Mouse (Mus musculus) liver, embryonic 16.5 days (tissue): Measurements from ENCODE around the gene Chmp6. TPM values are rescaled to one million over a fixed set of nuclear protein-coding genes. Genes with fewer than 3 reads are reported as not detected.

Experiments
- ATAC-seq: fragments of 200-750 bp; cut with Nextera tagmentation; 2 replicates; pipeline ENCODE4 v1.8.0; 2017; ENCODE audit warnings: low read depth, mild to moderate bottlenecking, moderate number of reproducible peaks, moderate library complexity
- H3K27ac ChIP-seq: fragments of 300-500 bp; sonication (generic); 2 replicates; pipeline ENCODE4 v1.5.1; 2014; ENCODE audit warnings: mild to moderate bottlenecking, low read length
- H3K27me3 ChIP-seq: fragments of 300-500 bp; sonication (generic); 2 replicates; pipeline ENCODE4 v1.6.1; 2014; ENCODE audit warnings: low read depth, low read length, mixed read lengths; ENCODE audit not compliant: control insufficient read depth, insufficient read depth
- H3K36me3 ChIP-seq: fragments of 300-500 bp; sonication (generic); 2 replicates; pipeline ENCODE4 v1.6.1; 2014; ENCODE audit warnings: mild to moderate bottlenecking; ENCODE audit not compliant: control insufficient read depth, insufficient read depth
- H3K4me1 ChIP-seq: fragments of 300-500 bp; sonication (generic); 2 replicates; pipeline ENCODE4 v1.6.1; 2014; ENCODE audit warnings: low read depth, low read length, mixed read lengths; ENCODE audit not compliant: control insufficient read depth
- H3K4me2 ChIP-seq: fragments of 300-500 bp; sonication (generic); 2 replicates; pipeline ENCODE4 v1.6.1; 2014; ENCODE audit warnings: low read depth, low read length, mixed read lengths
- H3K4me3 ChIP-seq: fragments of 300-500 bp; sonication (generic); 2 replicates; pipeline ENCODE4 v1.5.1; 2014; ENCODE audit warnings: low read depth, mild to moderate bottlenecking, low read length
- H3K9ac ChIP-seq: fragments of 300-500 bp; sonication (generic); 2 replicates; pipeline ENCODE4 v1.6.1; 2014; ENCODE audit warnings: low read depth, low read length
- H3K9me3 ChIP-seq: fragments of 300-500 bp; sonication (generic); replicated peaks from 2 replicates; pipeline ENCODE4 v1.6.1; 2016; ENCODE audit warnings: low read length; ENCODE audit not compliant: control insufficient read depth
- WGBS: fragments of 180-500 bp; shearing (Covaris S2); extraction: QIAGEN DNeasy Blood & Tissue Kit; methylation state at CpG from one replicate; pipeline ENCODE4 v1.1.7; 2014; ENCODE audit not compliant: insufficient replicate concordance; 5-methylcytosine and 5-hydroxymethylcytosine counted together
- polyA plus RNA-seq: library from polyadenylated mRNA; unstranded; fragments of >200 nt; fragmentation: Nextera tagmentation; extraction: Ambion mirVana; gene quantifications from 2 replicates; pipeline ENCODE4 v1.2.1, GENCODE M21; 2015

Gene Chmp6
- polyA plus RNA-seq, 1 experiment from 2014 or later, result 25.4 TPM

DNA sequence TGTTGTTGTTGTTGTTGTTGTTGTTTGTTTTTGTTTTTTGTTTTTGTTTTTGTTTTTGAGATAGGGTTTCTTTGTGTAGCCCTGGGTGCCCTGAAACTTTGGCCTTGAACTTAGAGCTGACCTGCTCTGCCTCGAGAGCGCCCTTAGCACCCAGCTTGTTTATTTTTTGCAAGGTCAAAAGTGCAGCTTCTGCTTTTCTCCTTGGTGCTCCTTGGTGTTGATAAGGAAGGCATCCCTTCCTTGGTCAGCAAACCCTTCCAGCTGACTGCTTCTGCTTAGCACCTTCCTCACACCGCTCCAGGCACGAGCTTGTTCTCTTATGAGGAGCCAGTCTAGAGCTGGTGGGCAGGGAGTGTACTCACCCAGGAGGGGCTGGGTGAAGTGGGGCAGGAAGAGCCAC, 41.0 kb downstream of the Chmp6 start:
- H3K4me1 ChIP-seq, result peaks cover 25% of the 10 kb centered on the region
- H3K9ac ChIP-seq, result no peak overlapping the region
- peak overlapping the region; percentile 0; the same call in 1 of the 2 replicates for H3K27ac ChIP-seq
- H3K4me2 ChIP-seq, result no peak overlapping the region
- H3K27me3 ChIP-seq, result no peaks in the 10 kb centered on the region
- no peak for ATAC-seq
- WGBS, result 9% methylated on average over 4 of the region's 4 CpGs
- no peaks in the 10 kb centered on the region for H3K9me3 ChIP-seq
- H3K36me3 ChIP-seq, result no peaks in the 10 kb centered on the region
- no peak overlapping the region for H3K4me3 ChIP-seq

DNA sequence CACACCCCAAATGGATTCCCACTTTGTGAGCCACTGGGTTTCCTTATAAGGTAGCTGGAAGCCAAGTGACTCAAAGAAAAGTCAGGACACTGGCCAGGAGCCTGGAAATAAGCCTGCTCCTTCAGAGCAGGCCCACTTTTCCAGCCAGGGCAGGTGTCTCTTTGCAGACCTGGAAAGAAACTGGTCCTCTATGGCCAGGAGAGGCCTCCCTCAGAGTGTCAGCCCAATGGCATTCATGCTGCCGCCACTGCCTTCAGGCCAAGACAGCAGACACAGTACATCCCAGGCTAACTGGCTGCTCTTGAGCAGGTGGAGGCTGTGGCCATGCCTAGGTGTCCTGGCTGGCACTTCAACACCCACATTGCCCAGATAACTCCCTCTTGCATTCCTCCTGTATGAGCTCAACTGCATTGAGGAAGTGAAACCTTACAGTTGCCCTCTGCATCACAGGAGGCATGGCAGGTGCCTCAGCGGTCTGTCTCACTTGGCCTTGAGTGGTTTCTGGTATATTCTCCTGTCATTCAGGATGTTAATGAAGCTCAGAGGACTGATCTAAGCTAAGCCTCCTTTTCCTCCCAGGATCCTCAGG, 41.6 kb downstream of the Chmp6 start:
- Histone ChIP-seq H3K4me3 (no peak overlapping the region), H3K4me1 (peaks cover 25% of the 10 kb centered on the region), H3K36me3 (no peaks in the 10 kb centered on the region), H3K4me2 (no peak overlapping the region), H3K27me3 (no peaks in the 10 kb centered on the region), H3K9me3 (no peaks in the 10 kb centered on the region), H3K27ac (peak overlapping the region; percentile 0; the same call in 1 of the 2 replicates), H3K9ac (0 out of 2 replicates have a peak overlapping the region, but pooled peaks have one; percentile 7)
- WGBS, result 52% methylated on average over 2 of the region's 2 CpGs
- no peak for ATAC-seq

DNA sequence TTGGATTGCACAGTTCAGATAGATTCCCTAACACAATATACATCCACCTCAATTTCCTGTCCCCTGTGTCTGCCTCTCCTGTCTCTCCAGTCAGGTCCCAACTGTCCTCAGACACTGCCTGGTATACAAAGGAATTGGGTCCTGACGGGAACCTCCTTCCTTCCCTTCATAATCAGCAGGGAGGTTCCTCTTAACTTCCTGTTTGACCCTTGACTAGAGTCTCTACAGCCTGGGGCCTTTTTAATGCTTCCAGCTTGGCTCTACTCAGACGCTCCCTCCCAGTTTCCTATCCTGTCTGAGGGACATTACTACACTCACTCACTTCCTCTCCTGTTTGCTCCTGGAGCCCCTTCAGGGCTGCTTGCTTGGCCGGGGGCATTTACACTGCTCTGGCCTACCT, 42.2 kb downstream of the Chmp6 start:
- Histone ChIP-seq H3K27ac (0 out of 2 replicates have a peak overlapping the region, but pooled peaks have one; percentile 22), H3K4me3 (no peak overlapping the region), H3K36me3 (no peaks in the 10 kb centered on the region), H3K9ac (no peak overlapping the region), H3K4me1 (peaks cover 25% of the 10 kb centered on the region), H3K27me3 (no peaks in the 10 kb centered on the region), H3K4me2 (no peak overlapping the region), H3K9me3 (no peaks in the 10 kb centered on the region)
- ATAC-seq, result no peak
- WGBS, result 23% methylated on average over 3 of the region's 3 CpGs

DNA sequence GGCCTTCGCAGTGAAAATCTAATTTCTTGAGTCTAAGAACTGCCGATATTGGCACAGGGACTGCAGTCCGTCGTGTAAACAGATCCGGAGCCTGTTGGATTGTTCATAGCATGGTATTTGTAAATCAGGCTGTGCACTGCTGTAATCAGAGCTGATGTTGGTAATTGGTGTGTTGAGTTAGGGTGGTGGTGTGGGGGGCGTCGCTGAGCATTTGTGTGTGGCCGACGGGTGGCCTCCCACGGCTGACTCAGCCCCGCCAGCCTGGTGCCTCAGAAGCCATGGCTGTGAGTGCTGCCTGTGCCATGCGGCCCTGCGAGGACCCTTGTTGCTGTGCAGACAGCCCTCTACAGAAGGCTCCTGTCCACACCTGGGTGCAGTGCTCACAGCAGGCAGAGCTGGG, 43.3 kb downstream of the Chmp6 start:
- 72% methylated on average over 13 of the region's 13 CpGs for WGBS
- H3K27ac ChIP-seq, result no peak overlapping the region
- peaks cover 25% of the 10 kb centered on the region for H3K4me1 ChIP-seq
- no peak overlapping the region for H3K4me3 ChIP-seq
- H3K27me3 ChIP-seq, result no peaks in the 10 kb centered on the region
- no peaks in the 10 kb centered on the region for H3K9me3 ChIP-seq
- no peak overlapping the region for H3K4me2 ChIP-seq
- no peaks in the 10 kb centered on the region for H3K36me3 ChIP-seq
- no peak overlapping the region for H3K9ac ChIP-seq
- ATAC-seq, result no peak

DNA sequence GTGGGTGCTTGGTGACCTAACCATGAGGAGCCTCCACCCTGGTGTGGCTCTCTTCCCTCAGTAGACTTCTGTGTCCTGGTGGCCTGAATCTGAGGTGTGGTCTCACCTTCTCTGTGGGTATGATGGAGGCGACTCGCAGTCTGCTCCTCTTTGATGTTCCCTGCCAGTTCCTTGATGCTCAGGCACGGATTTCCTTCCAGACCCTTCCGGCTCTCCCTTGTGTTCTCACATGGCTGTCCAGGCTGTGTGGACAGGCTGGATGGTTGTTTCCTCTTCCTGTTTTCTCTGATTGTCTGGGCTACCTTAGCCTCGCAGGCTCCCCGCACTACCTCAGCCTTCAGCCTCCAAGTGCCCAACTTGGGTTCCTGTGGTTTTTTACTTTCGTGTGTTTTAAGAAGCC, 45.6 kb downstream of the Chmp6 start:
- 47% methylated on average over 7 of the region's 7 CpGs for WGBS
- no peak overlapping the region for H3K9ac ChIP-seq
- H3K4me1 ChIP-seq, result peaks cover 18% of the 10 kb centered on the region
- H3K4me3 ChIP-seq, result no peak overlapping the region
- H3K27me3 ChIP-seq, result no peaks in the 10 kb centered on the region
- no peak for ATAC-seq
- H3K36me3 ChIP-seq, result no peaks in the 10 kb centered on the region
- H3K9me3 ChIP-seq, result no peaks in the 10 kb centered on the region
- no peak overlapping the region for H3K4me2 ChIP-seq
- H3K27ac ChIP-seq, result no peak overlapping the region

DNA sequence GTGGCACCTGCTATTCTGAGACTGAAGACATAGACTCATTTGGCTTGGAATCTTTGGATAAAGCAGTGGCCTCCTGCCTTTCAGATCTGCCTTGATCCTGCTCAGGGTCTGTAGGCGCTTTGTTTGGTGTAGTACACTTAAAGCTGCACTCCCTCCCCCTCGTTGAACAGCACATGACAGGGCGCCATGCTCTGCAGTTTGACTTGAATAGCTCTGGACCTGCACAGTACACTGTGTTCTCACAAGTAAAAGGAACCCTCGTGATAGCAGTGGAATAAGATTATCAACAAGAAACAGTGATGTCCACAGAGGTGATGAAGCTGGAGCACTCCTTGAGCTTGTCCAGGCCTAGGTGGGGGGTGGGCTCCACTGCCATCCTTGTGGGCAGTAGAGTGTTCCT, 46.5 kb downstream of the Chmp6 start:
- Histone ChIP-seq H3K9me3 (no peaks in the 10 kb centered on the region), H3K27ac (no peak overlapping the region), H3K27me3 (no peaks in the 10 kb centered on the region), H3K4me3 (no peak overlapping the region), H3K36me3 (no peaks in the 10 kb centered on the region), H3K4me2 (no peak overlapping the region), H3K4me1 (peaks cover 12% of the 10 kb centered on the region), H3K9ac (no peak overlapping the region)
- 55% methylated on average over 4 of the region's 4 CpGs for WGBS
- no peak for ATAC-seq

DNA sequence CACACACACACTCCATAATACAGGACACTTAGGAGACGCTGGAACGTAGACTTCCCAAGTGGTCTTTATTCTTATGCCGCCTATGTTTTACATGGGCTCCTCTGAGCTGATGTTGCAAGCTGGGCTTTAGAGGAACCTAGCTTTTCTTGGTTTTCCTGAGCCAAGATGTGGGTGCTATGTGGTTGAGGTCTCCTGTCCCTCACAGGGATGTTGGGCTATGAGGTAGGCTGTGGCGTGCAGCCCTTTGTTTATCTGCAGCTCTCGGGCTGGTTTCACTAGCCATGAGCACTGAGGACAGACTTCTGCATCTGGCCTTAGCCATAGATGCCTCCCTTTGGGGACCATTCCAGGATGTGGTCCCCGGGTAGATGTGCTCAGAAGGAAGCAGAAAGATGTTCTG, 47.4 kb downstream of the Chmp6 start:
- H3K9ac ChIP-seq, result no peak overlapping the region
- 56% methylated on average over 6 of the region's 6 CpGs for WGBS
- ATAC-seq, result no peak

DNA sequence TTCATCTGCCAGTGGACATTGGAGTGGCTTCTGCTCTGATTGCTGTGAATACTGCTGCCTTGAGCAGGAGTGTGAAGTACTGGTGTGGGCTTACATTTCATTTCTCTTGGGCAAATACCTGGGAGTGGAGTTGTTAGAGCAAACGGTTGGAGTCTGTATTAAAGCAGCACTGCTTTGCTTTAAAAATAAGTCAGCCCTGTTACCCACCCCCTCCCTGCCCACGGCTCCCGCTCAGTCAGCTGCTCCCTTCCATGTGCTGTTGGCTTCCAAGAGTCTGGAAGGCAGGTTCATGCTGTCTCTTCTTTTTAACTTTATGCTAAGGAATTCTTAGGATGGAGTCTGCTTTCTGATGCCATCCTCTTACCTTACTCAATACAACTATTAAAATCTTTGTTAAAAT, 48.3 kb downstream of the Chmp6 start:
- no peak for ATAC-seq
- Histone ChIP-seq H3K36me3 (no peaks in the 10 kb centered on the region), H3K4me3 (no peak overlapping the region), H3K27me3 (no peaks in the 10 kb centered on the region), H3K27ac (no peak overlapping the region), H3K4me1 (no peaks in the 10 kb centered on the region), H3K9me3 (no peaks in the 10 kb centered on the region), H3K9ac (no peak overlapping the region), H3K4me2 (no peak overlapping the region)
- WGBS, result 71% methylated on average over 3 of the region's 3 CpGs

More for the DNA sequence above, 47.4 kb downstream of the Chmp6 start:
- Histone ChIP-seq H3K4me3 (no peak overlapping the region), H3K27ac (no peak overlapping the region), H3K4me1 (peaks cover 3% of the 10 kb centered on the region), H3K9me3 (no peaks in the 10 kb centered on the region), H3K36me3 (no peaks in the 10 kb centered on the region), H3K27me3 (no peaks in the 10 kb centered on the region), H3K4me2 (no peak overlapping the region)

DNA sequence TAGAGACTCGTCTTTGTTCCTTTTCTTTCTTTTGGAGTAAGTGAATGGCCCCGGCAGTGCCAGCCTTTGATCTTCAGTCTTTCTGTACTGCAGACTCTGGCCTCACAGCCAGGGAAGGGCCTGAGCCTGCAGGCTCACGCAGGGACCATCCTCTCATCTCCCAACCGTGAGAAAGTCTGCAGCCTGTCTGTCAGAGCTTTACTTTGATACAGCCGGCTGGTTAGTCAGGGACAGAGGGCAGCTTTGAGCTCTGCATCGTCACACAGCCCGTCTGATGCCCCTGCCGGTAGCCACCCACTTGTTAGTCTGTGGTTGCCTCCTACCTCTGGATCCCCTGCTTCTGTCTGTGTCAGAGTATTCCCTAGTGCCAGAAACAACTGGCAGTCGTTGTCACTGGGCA, 51.8 kb downstream of the Chmp6 start:
- 56% methylated on average over 9 of the region's 9 CpGs for WGBS
- no peak for ATAC-seq

More for the DNA sequence above, 51.8 kb downstream of the Chmp6 start:
- Histone ChIP-seq H3K27me3 (no peaks in the 10 kb centered on the region), H3K9ac (no peak overlapping the region), H3K36me3 (no peaks in the 10 kb centered on the region), H3K4me1 (no peaks in the 10 kb centered on the region), H3K27ac (no peak overlapping the region), H3K9me3 (no peaks in the 10 kb centered on the region), H3K4me3 (no peak overlapping the region), H3K4me2 (no peak overlapping the region)
